Mouse (Mus musculus) testis, adult 2 months (tissue): ENCODE data around the gene Spata33. TPM values are rescaled to one million over a fixed set of nuclear protein-coding genes. Genes with fewer than 3 reads are reported as not detected.

Experiments
- H3K27ac ChIP-seq: fragments of 200-500 bp; 2 replicates; pipeline ENCODE4 v1.5.1; 2012; ENCODE audit warnings: low read depth, low read length; ENCODE audit not compliant: control insufficient read depth, insufficient read depth
- H3K27me3 ChIP-seq: fragments of 200-500 bp; 2 replicates; pipeline ENCODE4 v1.6.1; 2012; ENCODE audit warnings: mild to moderate bottlenecking, low read length, moderate library complexity; ENCODE audit not compliant: control insufficient read depth, insufficient read depth
- H3K36me3 ChIP-seq: fragments of 200-500 bp; 2 replicates; pipeline ENCODE4 v1.6.1; 2012; ENCODE audit warnings: mild to moderate bottlenecking, low read length; ENCODE audit not compliant: control insufficient read depth, insufficient read depth
- H3K4me1 ChIP-seq: fragments of 200-500 bp; 2 replicates; pipeline ENCODE4 v1.6.1; 2012; ENCODE audit warnings: low read length; ENCODE audit not compliant: control insufficient read depth, insufficient read depth
- H3K4me3 ChIP-seq: fragments of 200-500 bp; 2 replicates; pipeline ENCODE4 v1.5.1; 2012; ENCODE audit warnings: low read depth, mild to moderate bottlenecking, low read length, moderate library complexity, mixed read lengths; ENCODE audit not compliant: control insufficient read depth
- CTCF ChIP-seq: fragments of 200-500 bp; IDR thresholded peaks from 2 replicates; pipeline ENCODE4 v1.5.1; 2012; ENCODE audit warnings: low read depth, mild to moderate bottlenecking, inconsistent platforms, low read length, moderate library complexity; ENCODE audit not compliant: control insufficient read depth, insufficient read depth, insufficient replicate concordance
- POLR2A ChIP-seq: fragments of 200-500 bp; IDR thresholded peaks from 2 replicates; pipeline ENCODE4 v1.6.1; 2012; ENCODE audit warnings: low read depth, mild to moderate bottlenecking, inconsistent platforms, low read length, moderate library complexity; ENCODE audit not compliant: control insufficient read depth
- polyA plus RNA-seq: library from polyadenylated mRNA; depleted of rRNA; stranded (reverse); fragments of >200 nt; gene quantifications from 2 replicates; pipeline ENCODE4 v1.2.3, GENCODE M21; 2012

The Spata33 gene
- polyA plus RNA-seq, 1 experiment, result 921 TPM

GRCm38 (mm10) chr8:123233760-123234159 is 21.1 kb downstream of the Spata33 start:
- no peaks in the 10 kb centered on the region for H3K27me3 ChIP-seq
- H3K4me1 ChIP-seq, result peaks cover 18% of the 10 kb centered on the region
- TF ChIP-seq CTCF (no peak), POLR2A (no peak)
- peak overlapping the region; percentile 87 for H3K4me3 ChIP-seq
- H3K36me3 ChIP-seq, result no peaks in the 10 kb centered on the region
- H3K27ac ChIP-seq, result no peak overlapping the region

GRCm38 (mm10) chr8:123234918-123235519 is 22.4 kb downstream of the Spata33 start:
- Histone ChIP-seq H3K27ac (peak overlapping the region; percentile 93), H3K27me3 (no peaks in the 10 kb centered on the region), H3K4me1 (peaks cover 18% of the 10 kb centered on the region), H3K4me3 (peak overlapping the region; percentile 87), H3K36me3 (no peaks in the 10 kb centered on the region)
- TF ChIP-seq CTCF (0 out of 2 replicates have a peak, but pooled peaks have one; percentile 2), POLR2A (peak; percentile 81; the same call in 1 of the 2 replicates)

DNA sequence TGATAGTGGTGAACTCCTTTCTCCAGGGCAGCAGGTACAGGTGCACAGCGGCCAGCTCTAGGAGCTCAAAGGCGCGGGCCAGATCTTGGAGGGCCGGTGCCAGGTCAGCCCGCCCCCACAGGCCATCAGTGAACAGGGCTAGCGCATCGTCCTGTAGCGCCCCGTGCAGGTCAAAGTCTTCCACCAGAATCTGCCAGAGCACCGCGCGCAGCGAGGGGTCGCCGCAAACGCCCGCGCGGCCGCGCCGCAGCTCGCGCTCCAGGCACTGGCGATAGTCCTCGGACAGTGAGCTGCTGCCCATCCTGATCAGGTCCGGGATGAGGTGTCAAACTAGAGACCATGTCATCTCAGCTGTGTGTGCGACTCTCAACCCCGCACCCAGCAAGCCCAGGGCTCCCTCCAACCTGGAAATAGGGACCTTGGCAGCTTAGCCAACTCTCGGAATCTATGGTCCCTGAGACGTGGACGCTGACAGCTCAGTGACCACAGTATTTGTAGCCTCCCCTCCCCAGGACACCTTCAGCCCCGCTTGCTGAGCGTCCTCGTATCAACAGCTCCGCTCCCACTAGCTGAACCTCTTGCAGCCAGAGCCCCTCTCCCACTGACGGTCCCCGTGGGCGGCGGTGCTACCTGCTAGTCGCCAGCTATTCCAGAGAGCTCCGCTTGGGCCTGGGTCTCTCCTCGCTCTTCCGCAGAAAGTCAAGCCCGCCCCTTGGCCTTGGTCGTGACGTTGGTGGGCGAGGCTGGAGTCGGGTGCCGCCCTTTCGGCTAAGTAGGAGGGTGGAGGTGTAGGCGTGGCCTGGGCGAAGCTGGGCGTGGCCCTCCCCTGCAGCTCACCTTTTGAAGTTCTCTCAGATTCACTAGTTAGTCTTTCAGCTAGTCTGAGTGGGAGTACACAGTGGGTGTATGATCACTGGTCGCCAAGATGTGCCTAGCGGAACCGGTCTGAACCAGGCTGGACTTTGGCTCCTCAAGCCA is 23.2 kb downstream of the Spata33 start, which contains the start of gene Spata2l:
Gene Spata2l, minus strand, starts transcription at position 714 of the 978 bp plus-strand sequence.
- no peaks in the 10 kb centered on the region for H3K27me3 ChIP-seq
- peak within 1 kb of the TSS; percentile 93 for H3K27ac ChIP-seq
- H3K36me3 ChIP-seq, result no peaks in the 10 kb centered on the region
- peaks cover 18% of the 10 kb centered on the region for H3K4me1 ChIP-seq
- peak within 1 kb of the TSS; percentile 87 for H3K4me3 ChIP-seq
- TF ChIP-seq POLR2A, result peak; percentile 29; the same call in 1 of the 2 replicates
- no peak for TF ChIP-seq CTCF

DNA sequence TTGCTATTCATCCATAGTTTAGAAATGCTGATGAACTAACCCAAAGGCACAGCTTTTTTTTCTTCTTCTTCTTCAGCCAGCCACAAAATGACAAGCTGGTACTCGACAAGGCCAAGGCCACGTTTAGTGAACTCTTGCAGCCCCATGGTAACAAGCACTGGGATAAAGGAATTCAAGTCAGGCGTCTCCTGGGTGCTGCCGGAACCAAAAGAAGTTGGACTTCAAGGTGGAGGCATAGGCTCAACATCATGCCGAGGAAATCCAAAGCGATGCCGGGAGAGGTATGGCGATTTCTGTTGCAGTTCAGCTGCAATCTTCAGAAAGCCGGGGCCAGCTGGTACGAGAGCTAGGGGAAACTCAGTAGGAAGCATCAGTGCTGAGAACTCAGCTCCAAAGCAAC is 26.8 kb downstream of the Spata33 start:
- H3K4me1 ChIP-seq, result peaks cover 18% of the 10 kb centered on the region
- no peaks in the 10 kb centered on the region for H3K27me3 ChIP-seq
- H3K27ac ChIP-seq, result no peak overlapping the region
- H3K4me3 ChIP-seq, result no peak overlapping the region
- H3K36me3 ChIP-seq, result no peaks in the 10 kb centered on the region
- TF ChIP-seq POLR2A (no peak), CTCF (no peak)

- TF ChIP-seq CTCF, result no peak
- no peak for TF ChIP-seq POLR2A
- no peaks in the 10 kb centered on the region for H3K36me3 ChIP-seq
- no peak overlapping the region for H3K27ac ChIP-seq
- no peaks in the 10 kb centered on the region for H3K27me3 ChIP-seq
- H3K4me1 ChIP-seq, result no peaks in the 10 kb centered on the region
- H3K4me3 ChIP-seq, result no peak overlapping the region
These were observed 29.7 kb downstream of the Spata33 start for GRCm38 (mm10) chr8:123242107-123242923.

DNA sequence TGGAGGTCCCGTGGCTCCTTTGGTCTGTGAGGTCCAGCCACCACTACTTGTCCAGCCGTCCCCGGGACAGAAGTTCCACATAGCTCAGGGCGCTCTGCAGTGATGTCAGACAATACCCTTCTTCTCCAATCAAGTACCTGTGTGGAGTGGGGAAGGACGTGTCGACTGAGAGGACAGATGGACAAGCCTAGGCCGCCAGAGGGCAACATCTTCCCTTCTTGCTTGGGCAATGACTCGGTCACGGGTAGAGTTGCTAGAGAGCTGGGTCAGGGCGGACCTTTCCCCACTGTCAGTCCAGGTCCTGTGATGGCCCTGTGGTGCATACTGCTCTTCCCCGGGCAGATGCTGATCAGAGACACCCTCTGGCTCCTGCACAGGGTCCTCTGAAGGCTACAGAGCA is 30.4 kb downstream of the Spata33 start:
- no peaks in the 10 kb centered on the region for H3K27me3 ChIP-seq
- no peak; the same call in 1 of the 2 replicates for TF ChIP-seq CTCF
- TF ChIP-seq POLR2A, result no peak
- no peaks in the 10 kb centered on the region for H3K36me3 ChIP-seq

More for the DNA sequence above, 30.4 kb downstream of the Spata33 start:
- Histone ChIP-seq H3K4me1 (no peaks in the 10 kb centered on the region), H3K27ac (no peak overlapping the region), H3K4me3 (no peak overlapping the region)
